Mouse (Mus musculus) midbrain, embryonic 15.5 days (tissue): Measurements from ENCODE around the gene Agtrap. TPM values are rescaled to one million over a fixed set of nuclear protein-coding genes. Genes with fewer than 3 reads are reported as not detected.

Source experiments
- ATAC-seq: fragments of 200-750 bp; cut with Nextera tagmentation; replicated peaks from 2 replicates; pipeline ENCODE4 v1.8.0; 2017; ENCODE audit warnings: moderate TSS enrichment
- H3K27ac ChIP-seq: fragments of 300-500 bp; sonication (generic); 2 replicates; pipeline ENCODE4 v1.5.1; 2015; ENCODE audit warnings: mild to moderate bottlenecking, inconsistent platforms
- H3K27me3 ChIP-seq: fragments of 300-500 bp; sonication (generic); replicated peaks from 2 replicates; pipeline ENCODE4 v1.6.1; 2015; ENCODE audit warnings: inconsistent platforms
- H3K36me3 ChIP-seq: fragments of 300-500 bp; sonication (generic); replicated peaks from 2 replicates; pipeline ENCODE4 v1.6.1; 2015; ENCODE audit warnings: inconsistent platforms
- H3K4me1 ChIP-seq: fragments of 300-500 bp; sonication (generic); 2 replicates; pipeline ENCODE4 v1.6.1; 2015; ENCODE audit warnings: inconsistent platforms
- H3K4me2 ChIP-seq: fragments of 300-500 bp; sonication (generic); 2 replicates; pipeline ENCODE4 v1.6.1; 2015; ENCODE audit warnings: inconsistent platforms, mild to moderate bottlenecking, moderate library complexity
- H3K4me3 ChIP-seq: fragments of 300-500 bp; sonication (generic); 2 replicates; pipeline ENCODE4 v1.5.1; 2015; ENCODE audit warnings: mild to moderate bottlenecking, inconsistent platforms
- H3K9ac ChIP-seq: fragments of 300-500 bp; sonication (generic); 2 replicates; pipeline ENCODE4 v1.6.1; 2015; ENCODE audit warnings: mild to moderate bottlenecking, inconsistent platforms
- H3K9me3 ChIP-seq: fragments of 300-500 bp; sonication (generic); 2 replicates; pipeline ENCODE4 v1.6.1; 2016; ENCODE audit warnings: inconsistent platforms
- WGBS: fragments of 180-500 bp; shearing (Covaris S2); methylation state at CpG from one replicate; pipeline ENCODE4 v1.1.7; 2015; ENCODE audit warnings: mixed read lengths; 5-methylcytosine and 5-hydroxymethylcytosine counted together
- polyA plus RNA-seq: library from polyadenylated mRNA; unstranded; fragments of >200 nt; fragmentation: Nextera tagmentation; extraction: Ambion mirVana; gene quantifications from 2 replicates; pipeline ENCODE4 v1.2.1, GENCODE M21; 2015

The Agtrap gene
- polyA plus RNA-seq, 1 experiment from 2014 or later = 5.5 TPM

- Histone ChIP-seq H3K4me2 (no peak overlapping the region), H3K27ac (no peak overlapping the region), H3K9ac (no peak overlapping the region), H3K36me3 (no peaks in the 10 kb centered on the region), H3K27me3 (no peaks in the 10 kb centered on the region), H3K4me1 (no peaks in the 10 kb centered on the region), H3K4me3 (no peak overlapping the region), H3K9me3 (no peaks in the 10 kb centered on the region)
- no peak for ATAC-seq
- 86% methylated on average over 8 of the region's 8 CpGs for WGBS
Observed at GRCm38 (mm10) chr4:148067346-148067745, 20.5 kb downstream of the Agtrap start.

GRCm38 (mm10) chr4:148066401-148066744, 21.5 kb downstream of the Agtrap start:
- Histone ChIP-seq H3K4me3 (no peak overlapping the region), H3K27ac (no peak overlapping the region), H3K4me1 (no peaks in the 10 kb centered on the region), H3K36me3 (no peaks in the 10 kb centered on the region), H3K9me3 (no peaks in the 10 kb centered on the region), H3K27me3 (no peaks in the 10 kb centered on the region), H3K4me2 (no peak overlapping the region), H3K9ac (no peak overlapping the region)
- WGBS = 42% methylated on average over 9 of the region's 9 CpGs
- ATAC-seq = no peak

DNA sequence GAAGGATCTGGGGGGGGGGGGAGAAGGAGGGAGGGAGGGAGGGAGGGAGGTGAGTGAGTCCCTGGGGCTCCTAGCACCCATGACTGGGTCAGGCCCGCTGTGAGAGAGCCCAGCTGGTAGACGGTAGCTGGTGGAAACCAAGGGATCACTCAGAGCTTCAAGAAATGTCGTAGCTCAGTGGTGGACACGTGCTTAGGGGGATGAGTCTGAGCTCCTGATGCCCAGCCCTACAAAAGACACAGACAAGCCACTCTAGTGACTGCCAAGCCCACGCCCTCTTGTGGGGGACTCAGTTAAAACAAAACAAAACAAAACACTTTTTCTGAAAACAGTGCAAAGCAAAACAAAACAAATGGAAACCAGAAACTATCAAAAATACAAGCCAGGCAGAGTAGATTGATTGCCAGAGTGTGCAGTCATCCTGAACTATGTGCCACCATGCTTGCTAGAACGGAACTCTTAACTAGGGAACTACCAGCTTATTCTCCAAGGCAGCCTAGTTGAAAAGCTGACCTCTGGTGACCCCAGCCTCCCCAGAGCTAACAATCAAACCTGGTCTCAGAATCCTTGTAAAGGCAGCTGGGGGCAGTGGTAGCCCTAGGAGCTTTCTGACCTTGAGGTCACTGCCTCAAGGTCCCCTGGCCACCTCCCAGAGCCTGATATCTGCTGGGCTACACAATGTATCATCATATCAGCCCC, 22.0 kb downstream of the Agtrap start:
- WGBS = 25% methylated on average over 6 of the region's 6 CpGs

GRCm38 (mm10) chr4:148061086-148061480, 26.7 kb downstream of the Agtrap start:
- Histone ChIP-seq H3K4me1 (no peaks in the 10 kb centered on the region), H3K9me3 (no peaks in the 10 kb centered on the region), H3K4me2 (no peak overlapping the region), H3K36me3 (peaks cover 19% of the 10 kb centered on the region), H3K9ac (no peak overlapping the region), H3K27me3 (no peaks in the 10 kb centered on the region), H3K27ac (no peak overlapping the region), H3K4me3 (no peak overlapping the region)
- 88% methylated on average over 9 of the region's 9 CpGs for WGBS
- ATAC-seq = no peak

More for the DNA sequence above, 22.0 kb downstream of the Agtrap start:
- Histone ChIP-seq H3K4me3 (no peak overlapping the region), H3K4me2 (no peak overlapping the region), H3K27me3 (no peaks in the 10 kb centered on the region), H3K36me3 (no peaks in the 10 kb centered on the region), H3K27ac (no peak overlapping the region), H3K9me3 (no peaks in the 10 kb centered on the region), H3K4me1 (no peaks in the 10 kb centered on the region), H3K9ac (no peak overlapping the region)
- no peak for ATAC-seq

- peaks cover 26% of the 10 kb centered on the region for H3K36me3 ChIP-seq
- ATAC-seq = peak; percentile 60
- H3K9ac ChIP-seq = no peak overlapping the region
- H3K9me3 ChIP-seq = no peaks in the 10 kb centered on the region
- no peak overlapping the region for H3K4me3 ChIP-seq
- H3K4me1 ChIP-seq = no peaks in the 10 kb centered on the region
- H3K27ac ChIP-seq = no peak overlapping the region
- no peak overlapping the region for H3K4me2 ChIP-seq
- no peaks in the 10 kb centered on the region for H3K27me3 ChIP-seq
- WGBS = 50% methylated on average over 13 of the region's 13 CpGs
Observed at GRCm38 (mm10) chr4:148060120-148061085, 27.4 kb downstream of the Agtrap start.

DNA sequence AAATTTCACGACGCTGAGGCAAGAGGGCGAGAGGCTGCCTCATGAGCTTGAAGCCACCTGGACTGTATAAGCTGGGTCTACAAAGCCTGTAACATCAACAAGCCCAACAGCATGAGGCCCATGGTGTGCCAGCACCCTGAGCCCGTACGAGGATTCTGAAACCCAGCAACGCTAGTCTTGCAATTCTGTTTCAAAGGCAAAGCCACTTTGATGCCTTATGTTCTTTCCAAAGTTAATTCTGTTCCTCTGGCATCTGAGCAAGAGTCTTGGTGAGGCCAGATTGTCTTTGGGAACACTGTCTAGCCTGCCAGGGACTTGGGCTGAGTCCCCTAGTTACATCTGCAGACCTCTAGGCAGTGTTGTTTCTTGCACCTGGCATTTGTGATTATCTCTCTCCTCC, 28.8 kb downstream of the Agtrap start:
- Histone ChIP-seq H3K9ac (no peak overlapping the region), H3K4me3 (no peak overlapping the region), H3K27me3 (no peaks in the 10 kb centered on the region), H3K4me2 (no peak overlapping the region), H3K9me3 (no peaks in the 10 kb centered on the region), H3K36me3 (peaks cover 34% of the 10 kb centered on the region), H3K4me1 (no peaks in the 10 kb centered on the region), H3K27ac (no peak overlapping the region)
- no peak for ATAC-seq
- WGBS = 91% methylated on average over 6 of the region's 6 CpGs

DNA sequence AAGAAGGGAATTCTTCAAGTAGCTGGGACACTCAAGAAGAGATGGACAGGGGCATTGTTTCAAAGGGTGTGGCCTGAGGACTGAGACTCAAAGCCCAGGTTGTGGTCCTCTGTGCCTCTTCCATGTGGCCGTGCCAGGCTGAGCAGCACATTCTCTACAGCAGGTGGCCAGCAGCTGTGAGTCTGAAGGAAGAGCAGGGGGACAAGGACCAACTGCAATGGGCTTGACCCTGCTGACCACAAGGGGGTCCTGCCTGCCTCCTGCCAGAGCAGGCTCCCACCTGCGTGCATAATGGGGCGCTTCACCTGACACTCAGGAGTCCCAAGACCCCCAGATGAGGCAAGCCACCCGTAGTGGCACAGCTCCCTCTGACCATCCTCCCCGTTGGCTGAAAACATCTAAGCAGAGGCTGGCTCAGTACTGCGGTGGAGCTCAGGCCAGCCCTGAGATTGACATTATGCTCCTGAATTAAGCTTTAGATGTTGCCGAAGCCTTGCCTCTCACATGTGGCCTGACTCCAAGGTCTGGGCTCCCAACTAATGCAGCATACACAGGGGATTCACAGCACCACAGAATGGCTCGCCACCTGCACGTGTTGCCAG, 29.5 kb downstream of the Agtrap start:
- Histone ChIP-seq H3K4me2 (no peak overlapping the region), H3K36me3 (peaks cover 41% of the 10 kb centered on the region), H3K27me3 (no peaks in the 10 kb centered on the region), H3K4me1 (no peaks in the 10 kb centered on the region), H3K27ac (no peak overlapping the region), H3K9ac (no peak overlapping the region), H3K4me3 (no peak overlapping the region), H3K9me3 (no peaks in the 10 kb centered on the region)
- ATAC-seq = no peak
- 91% methylated on average over 9 of the region's 9 CpGs for WGBS

DNA sequence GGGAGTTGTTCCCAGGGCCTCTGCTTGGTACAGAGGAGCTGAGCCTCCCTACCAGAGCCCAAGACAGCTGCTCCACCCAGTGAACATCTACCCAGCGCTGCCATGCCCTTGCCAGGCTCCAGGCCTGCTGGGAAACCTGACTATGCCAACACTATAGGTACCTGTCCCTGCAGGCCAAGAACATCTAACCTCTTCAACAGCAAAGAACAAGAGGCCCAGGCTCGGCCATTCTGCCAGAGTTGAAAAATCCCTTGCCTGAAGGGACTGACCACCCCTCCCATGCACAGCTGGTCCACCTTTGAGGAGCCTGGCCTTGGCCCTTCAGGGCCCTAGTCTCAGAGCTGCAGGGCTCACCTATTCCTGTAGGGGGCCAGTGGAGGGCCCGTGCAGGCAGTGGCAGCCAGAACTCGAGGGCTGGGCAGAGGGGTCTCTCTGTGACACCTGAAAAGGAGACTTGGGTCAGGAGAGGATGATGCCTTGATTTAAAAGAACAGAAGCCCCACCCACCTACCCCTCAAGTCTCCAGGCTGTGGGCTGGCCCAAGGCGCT, 30.1 kb downstream of the Agtrap start:
- Histone ChIP-seq H3K27me3 (no peaks in the 10 kb centered on the region), H3K4me3 (no peak overlapping the region), H3K4me1 (no peaks in the 10 kb centered on the region), H3K36me3 (peaks cover 47% of the 10 kb centered on the region), H3K4me2 (no peak overlapping the region), H3K27ac (no peak overlapping the region), H3K9ac (no peak overlapping the region), H3K9me3 (no peaks in the 10 kb centered on the region)
- WGBS = 70% methylated on average over 5 of the region's 5 CpGs
- ATAC-seq = no peak

- no peak overlapping the region for H3K27ac ChIP-seq
- no peak overlapping the region for H3K9ac ChIP-seq
- H3K4me1 ChIP-seq = no peaks in the 10 kb centered on the region
- no peaks in the 10 kb centered on the region for H3K27me3 ChIP-seq
- no peak overlapping the region for H3K4me3 ChIP-seq
- H3K4me2 ChIP-seq = no peak overlapping the region
- no peak for ATAC-seq
- WGBS = 88% methylated on average over 4 of the region's 4 CpGs
- peaks cover 56% of the 10 kb centered on the region for H3K36me3 ChIP-seq
- no peaks in the 10 kb centered on the region for H3K9me3 ChIP-seq
Observed at GRCm38 (mm10) chr4:148056801-148057200, 31.0 kb downstream of the Agtrap start.

DNA sequence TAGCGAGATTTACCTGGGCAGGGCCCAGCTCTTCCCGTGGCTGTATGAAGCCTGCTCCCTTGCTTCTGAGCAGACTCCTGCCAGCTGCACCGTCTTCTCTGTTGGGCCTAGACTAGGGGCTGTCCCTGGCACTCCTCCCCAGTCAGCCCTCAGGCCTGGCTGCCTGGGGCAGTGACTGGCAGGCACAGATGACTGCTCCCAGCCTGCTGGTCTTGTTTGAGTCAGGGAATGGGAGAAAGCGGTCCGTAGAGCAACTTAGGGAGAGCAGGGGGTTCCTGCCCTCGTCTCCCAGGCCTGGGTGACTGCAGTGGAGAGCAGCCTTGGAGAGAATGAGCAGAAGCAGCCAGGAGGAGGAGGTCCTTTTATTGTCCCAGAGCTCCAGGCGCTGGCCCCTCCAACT, 31.6 kb downstream of the Agtrap start:
- no peak for ATAC-seq
- H3K4me2 ChIP-seq = no peak overlapping the region
- H3K9me3 ChIP-seq = no peaks in the 10 kb centered on the region
- no peak overlapping the region for H3K4me3 ChIP-seq
- H3K36me3 ChIP-seq = peaks cover 62% of the 10 kb centered on the region
- no peak overlapping the region for H3K9ac ChIP-seq
- no peak overlapping the region for H3K27ac ChIP-seq
- WGBS = 89% methylated on average over 7 of the region's 7 CpGs
- no peaks in the 10 kb centered on the region for H3K4me1 ChIP-seq
- H3K27me3 ChIP-seq = no peaks in the 10 kb centered on the region

DNA sequence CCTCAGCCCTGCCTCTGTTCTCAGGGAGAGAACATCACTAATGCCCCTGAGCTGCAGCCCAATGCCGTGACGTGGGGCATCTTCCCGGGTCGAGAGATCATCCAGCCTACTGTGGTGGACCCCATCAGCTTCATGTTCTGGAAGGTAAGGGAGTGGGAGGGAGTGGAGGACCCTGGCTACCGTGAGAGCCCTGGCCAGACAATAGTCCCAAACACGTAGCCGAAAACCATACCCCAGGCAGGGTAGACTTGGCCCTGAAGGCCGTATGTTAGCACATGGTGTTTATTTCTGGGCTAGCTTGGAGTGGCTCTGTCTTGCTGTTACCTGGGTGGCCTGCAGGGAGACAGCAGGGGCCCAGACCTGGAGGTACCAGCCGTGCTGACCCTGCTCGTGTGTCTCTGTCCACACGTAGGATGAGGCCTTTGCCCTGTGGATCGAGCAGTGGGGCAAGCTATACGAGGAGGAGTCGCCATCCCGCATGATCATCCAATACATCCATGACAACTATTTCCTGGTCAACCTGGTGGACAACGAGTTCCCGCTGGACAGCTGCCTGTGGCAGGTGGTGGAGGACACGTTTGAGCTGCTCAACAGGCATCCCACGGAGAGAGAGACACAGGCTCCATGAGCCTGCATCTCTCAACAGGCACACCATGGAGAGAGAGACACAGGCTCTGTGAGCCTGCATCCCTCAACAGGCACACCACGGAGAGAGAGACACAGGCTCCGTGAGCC, 32.7 kb downstream of the Agtrap start:
- WGBS = 91% methylated on average over 21 of the region's 21 CpGs
- H3K4me1 ChIP-seq = no peaks in the 10 kb centered on the region

More for the DNA sequence above, 32.7 kb downstream of the Agtrap start:
- H3K9me3 ChIP-seq = no peaks in the 10 kb centered on the region
- H3K4me2 ChIP-seq = no peak overlapping the region
- H3K27ac ChIP-seq = no peak overlapping the region
- no peaks in the 10 kb centered on the region for H3K27me3 ChIP-seq
- H3K4me3 ChIP-seq = no peak overlapping the region
- peaks cover 66% of the 10 kb centered on the region for H3K36me3 ChIP-seq
- no peak for ATAC-seq
- no peak overlapping the region for H3K9ac ChIP-seq
